Comparison of ENCODE assay signal across 13 mouse cellular contexts in genomic region chr13:45778171-45778570, GRCm38 (mm10).
DNase-seq lines count a peak whose midpoint lies in the region; ATAC-seq lines count a peak whose summit lies in the region.
"Had no signal": no experiment of that assay in that cellular context is flagged by ENCODE, and none has a peak within 500 bp of the region (broad histone marks: within the 10 kb centered on the region; RNA-seq: fewer than 3 reads in every experiment).

No protein-coding gene starts in this region.

- H3K4me2 ChIP-seq in embryonic facial prominence, embryonic 14.5 days (ENCODE audit: low read depth, low read length): no peak overlapping the region
- H3K4me2 ChIP-seq in limb, embryonic 13.5 days (replicated peaks): no peak overlapping the region
- H3K4me2 ChIP-seq: heart, embryonic 12.5 days had no signal

- H3K9ac ChIP-seq in embryonic facial prominence, embryonic 14.5 days (ENCODE audit: low read depth, low read length): no peak overlapping the region
- H3K9ac ChIP-seq in limb, embryonic 13.5 days: no peak overlapping the region
- H3K9ac ChIP-seq: heart, embryonic 12.5 days had no signal

- H3K9me3 ChIP-seq in embryonic facial prominence, embryonic 14.5 days (ENCODE audit: control insufficient read depth, low read length): no peaks in the 10 kb centered on the region
- H3K9me3 ChIP-seq in limb, embryonic 13.5 days: no peaks in the 10 kb centered on the region
- H3K9me3 ChIP-seq: heart, embryonic 12.5 days had no signal

- no peak overlapping the region for H3K4me3 ChIP-seq in embryonic facial prominence, embryonic 14.5 days (ENCODE audit: low read depth, low read length)
- H3K4me3 ChIP-seq in limb, embryonic 13.5 days: no peak overlapping the region
- H3K4me3 ChIP-seq: heart, embryonic 12.5 days had no signal

- no peaks in the 10 kb centered on the region for H3K36me3 ChIP-seq in embryonic facial prominence, embryonic 14.5 days (ENCODE audit: control insufficient read depth, insufficient read depth, low read length)
- H3K36me3 ChIP-seq in limb, embryonic 13.5 days: 0 out of 2 replicates have a peak, but pooled peaks cover 3% of the 10 kb centered on the region

- DNase-seq in heart, adult 11 months: peak; percentile 44
- no peak for DNase-seq in heart, postnatal 14 days
- DNase-seq in brain, adult 2 months (ENCODE audit: low read depth, low spot score): peak; percentile 14
- DNase-seq in embryonic facial prominence, embryonic 14.5 days (ENCODE audit: low spot score): peak; percentile 59
- DNase-seq in adrenal gland, adult 2 months: no peak
- DNase-seq in thymus, postnatal 4 days: no peak
- no peak for DNase-seq in heart, adult 8-10 months (ENCODE audit: low spot score)
- DNase-seq: left cerebral cortex, postnatal 4 days; lung, postnatal 4 days; right cerebral cortex, postnatal 14 days had no signal

- peaks cover 8% of the 10 kb centered on the region; the same call in 1 of the 2 replicates for H3K4me1 ChIP-seq in embryonic facial prominence, embryonic 14.5 days (ENCODE audit: control insufficient read depth, insufficient read depth, low read length)
- H3K4me1 ChIP-seq in limb, embryonic 13.5 days: peaks cover 24% of the 10 kb centered on the region

- ATAC-seq in embryonic facial prominence, embryonic 14.5 days (ENCODE audit: low read depth): no peak
- ATAC-seq in limb, embryonic 13.5 days (ENCODE audit: low FRiP score, low read depth): no peak
- ATAC-seq: inflammation-experienced regulatory T-cells, adult 6 months had no signal

- intact Hi-C loops in heart, postnatal 14 days (cut with DNase I): no loop called here

- peak overlapping the region; percentile 75 for H3K27ac ChIP-seq in embryonic facial prominence, embryonic 14.5 days (replicated peaks; ENCODE audit: low read depth, low read length)
- peak overlapping the region; percentile 72; the same call in 1 of the 2 replicates for H3K27ac ChIP-seq in limb, embryonic 13.5 days

- no peaks in the 10 kb centered on the region for H3K27me3 ChIP-seq in embryonic facial prominence, embryonic 14.5 days (replicated peaks; ENCODE audit: control insufficient read depth, insufficient read depth, low read length)
- no peaks in the 10 kb centered on the region for H3K27me3 ChIP-seq in limb, embryonic 13.5 days
- H3K27me3 ChIP-seq: heart, embryonic 12.5 days had no signal

- 14% methylated on average over 9 of the region's 9 CpGs for WGBS in embryonic facial prominence, embryonic 14.5 days
- 18% methylated on average over 9 of the region's 9 CpGs for WGBS in limb, embryonic 13.5 days

Comparison
In these comparisons a context has a peak if more than half of its experiments do, and no peak if none do; other contexts are left out.
1. DNase-seq: peak in heart, adult 11 months (single experiment), brain, adult 2 months (single experiment) and embryonic facial prominence, embryonic 14.5 days (single experiment); none in heart, postnatal 14 days (0 of 2), adrenal gland, adult 2 months (single experiment), thymus, postnatal 4 days (single experiment) and heart, adult 8-10 months (single experiment).